Mouse (Mus musculus) skeletal muscle tissue, postnatal 0 days (tissue): ENCODE results near the gene Fads2. TPM values are rescaled to one million over a fixed set of nuclear protein-coding genes. Genes with fewer than 3 reads are reported as not detected.

Source experiments
- polyA plus RNA-seq: library from polyadenylated mRNA; unstranded; fragments of >200 nt; fragmentation: Nextera tagmentation; extraction: Ambion mirVana; gene quantifications from 2 replicates; pipeline ENCODE4 v1.2.1, GENCODE M21; 2015

Fads2 gene
- 11.1 and 12.7 TPM in 2 replicates for polyA plus RNA-seq

DNA sequence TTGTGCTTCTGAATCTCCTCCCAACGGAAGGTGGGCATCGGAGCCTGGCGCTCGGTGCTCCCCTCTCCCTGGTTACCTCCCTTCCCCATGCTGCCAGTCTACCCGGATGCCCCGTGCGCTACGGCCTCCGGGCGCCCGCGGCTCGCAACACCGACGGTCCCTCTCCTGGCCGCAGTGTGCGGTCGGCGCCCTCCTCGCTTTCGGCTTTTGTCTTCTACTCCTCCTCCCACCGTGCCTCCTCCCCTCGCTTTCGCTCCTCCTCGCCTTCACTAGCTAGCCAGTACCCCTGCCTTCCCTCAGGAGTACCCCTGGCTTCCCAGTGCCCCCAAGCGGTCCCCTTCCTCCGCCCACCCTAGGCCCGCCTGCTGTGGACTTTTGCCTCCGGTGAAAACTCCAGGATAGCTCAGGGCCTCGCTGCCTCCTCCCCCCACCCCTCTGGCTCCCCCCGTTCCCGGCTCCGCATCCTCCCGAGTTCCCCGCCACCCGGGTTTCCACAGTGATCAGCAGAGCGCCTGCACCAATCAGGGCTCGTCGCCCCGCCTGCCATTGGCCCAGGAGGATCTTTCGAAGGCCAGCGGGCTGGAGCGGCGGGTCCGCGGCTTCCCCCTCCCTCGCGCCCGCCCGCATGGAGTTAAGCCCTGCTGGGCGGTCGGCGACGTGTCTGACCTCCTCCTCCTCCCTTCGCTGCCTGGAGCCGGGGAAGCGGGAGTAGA, at the start of gene Fads2:
TSS of gene Fads2 (minus strand) at position 406 of the 713 bp plus-strand sequence.

GRCm38 (mm10) chr19:10041388-10042148, 60.0 kb downstream of the Fads2 start, which contains the start of gene Fads3:
Fads3 (plus strand) TSS chr19:10041569.

Other genes with a start within 250 kb of the Fads2 start
- 17.9 and 22.2 TPM in 2 replicates for gene Incenp, start 202.2 kb downstream of the Fads2 start, polyA plus RNA-seq
- gene Fth1, start 121.1 kb downstream of the Fads2 start, polyA plus RNA-seq: 3,419 and 3,703 TPM in 2 replicates
- gene Best1, start 100.1 kb downstream of the Fads2 start, polyA plus RNA-seq: 1.4 and 1.5 TPM in 2 replicates
- gene Rab3il1, start 100.1 kb downstream of the Fads2 start, polyA plus RNA-seq: 28.8 and 29.3 TPM in 2 replicates
- gene Fads3, start 60.2 kb downstream of the Fads2 start, polyA plus RNA-seq: 14.5 and 17.0 TPM in 2 replicates
- gene Fads1, start 81.1 kb upstream of the Fads2 start, polyA plus RNA-seq: 17.8 and 22.6 TPM in 2 replicates
- gene Tmem258, start 102.3 kb upstream of the Fads2 start, polyA plus RNA-seq: 273 and 290 TPM in 2 replicates
- 14.4 and 16.6 TPM in 2 replicates for gene Fen1, start 102.4 kb upstream of the Fads2 start, polyA plus RNA-seq
- gene Myrf, start 139.0 kb upstream of the Fads2 start, polyA plus RNA-seq: 0.06 and 0.13 TPM in 2 replicates
- gene Dagla, start 203.1 kb upstream of the Fads2 start, polyA plus RNA-seq: 1.5 and 1.7 TPM in 2 replicates